Mouse (Mus musculus): Measurements from ENCODE around the gene Aldh1l1. TPM values are rescaled to one million over a fixed set of nuclear protein-coding genes. Genes with fewer than 3 reads are reported as not detected.

Aldh1l1 gene
- polyA plus RNA-seq, 3 experiments from 2014 or later: 0.34 to 0.77 TPM; not detected in 1

DNA sequence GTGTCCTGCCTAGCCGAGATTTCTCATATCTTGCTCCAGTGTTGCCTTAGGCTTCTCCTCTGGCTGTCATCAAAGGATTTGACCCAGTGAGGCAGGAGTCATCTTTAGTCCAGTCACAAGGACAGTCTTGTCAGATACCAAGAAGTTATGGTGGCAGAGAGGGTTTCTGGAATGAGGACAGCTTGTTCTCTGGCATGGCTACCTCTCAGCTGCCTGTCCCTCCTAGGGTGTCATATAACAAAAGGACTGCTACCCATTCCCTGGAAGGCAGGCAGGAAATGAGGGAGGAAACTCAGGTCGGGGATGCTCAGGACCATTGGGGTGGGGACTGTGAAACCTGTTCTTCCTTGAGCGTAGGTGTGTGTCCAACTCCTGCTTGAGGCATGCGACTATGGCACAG is 14.1 kb upstream of the Aldh1l1 start:
- ATAC-seq: no peak

- no peak for ATAC-seq
Measured at GRCm38 (mm10) chr6:90472697-90473096, 13.5 kb upstream of the Aldh1l1 start.

GRCm38 (mm10) chr6:90473630-90474360 is 12.4 kb upstream of the Aldh1l1 start:
- ATAC-seq: no peak

DNA sequence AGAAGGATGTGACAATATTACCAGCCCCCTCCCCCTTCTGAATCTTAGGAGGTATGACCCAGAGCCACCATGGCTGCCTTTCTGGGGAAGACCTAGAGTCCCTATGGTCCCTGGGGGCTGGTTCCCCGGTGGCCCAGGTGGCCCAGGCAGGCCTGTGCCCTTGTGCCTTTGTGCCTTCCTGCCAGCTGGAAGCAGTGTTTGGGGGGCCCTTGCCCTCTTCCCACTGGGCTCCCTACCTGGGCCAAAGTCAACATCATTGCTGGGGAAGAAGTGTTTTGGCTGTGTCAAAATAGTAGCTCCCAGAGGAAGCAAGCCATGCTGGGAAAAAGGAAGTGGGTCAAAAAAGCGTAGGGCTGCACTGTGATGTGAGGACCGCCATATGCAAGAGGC is 11.9 kb upstream of the Aldh1l1 start:
- ATAC-seq: no peak

- no peak for ATAC-seq
Measured at GRCm38 (mm10) chr6:90475176-90475853, 10.9 kb upstream of the Aldh1l1 start.

DNA sequence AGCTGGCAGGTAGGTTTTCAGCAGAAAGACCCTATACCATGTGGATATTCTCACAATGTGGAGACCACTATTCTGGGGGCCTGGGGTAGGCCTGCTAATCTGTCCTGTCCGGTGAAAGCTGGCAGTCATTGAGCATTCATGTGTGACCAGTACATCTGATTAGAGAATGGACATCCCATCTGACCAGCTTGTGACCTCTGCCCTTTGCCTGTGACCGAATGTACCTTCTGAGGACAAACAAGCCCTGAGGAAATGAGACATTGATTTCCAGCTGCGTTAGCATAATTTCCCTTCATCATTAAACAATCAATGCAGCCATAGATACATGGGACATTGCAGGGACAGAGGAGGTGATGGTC is 10.4 kb upstream of the Aldh1l1 start:
- ATAC-seq: no peak

GRCm38 (mm10) chr6:90476941-90477518 is 9.2 kb upstream of the Aldh1l1 start:
- ATAC-seq: no peak

GRCm38 (mm10) chr6:90484249-90484648 is 2.0 kb upstream of the Aldh1l1 start:
- no peak for ATAC-seq

GRCm38 (mm10) chr6:90484876-90485275 is 1.4 kb upstream of the Aldh1l1 start:
- no peak for ATAC-seq

DNA sequence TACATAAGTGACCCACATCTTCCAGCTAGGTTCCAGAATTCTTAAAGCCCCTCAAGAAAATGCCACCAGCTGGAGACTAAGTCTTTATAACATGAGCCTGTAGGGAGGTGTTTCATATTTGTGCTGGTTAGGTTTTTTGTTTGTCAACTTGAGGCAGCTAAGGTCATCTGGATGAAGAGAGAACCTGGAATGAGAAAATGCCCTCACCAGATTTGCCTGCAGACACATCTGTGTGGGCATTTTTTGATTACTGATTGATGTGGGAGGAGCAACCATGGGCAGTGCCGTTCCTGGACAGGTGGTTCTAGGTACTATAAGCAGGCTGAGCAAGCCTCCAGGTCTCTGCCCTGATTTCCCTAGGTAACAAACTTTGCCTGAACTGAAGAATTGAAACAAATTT is 1.3 kb downstream of the Aldh1l1 start:
- ATAC-seq: no peak

GRCm38 (mm10) chr6:90489532-90489931 is 3.3 kb downstream of the Aldh1l1 start:
- no peak for ATAC-seq

DNA sequence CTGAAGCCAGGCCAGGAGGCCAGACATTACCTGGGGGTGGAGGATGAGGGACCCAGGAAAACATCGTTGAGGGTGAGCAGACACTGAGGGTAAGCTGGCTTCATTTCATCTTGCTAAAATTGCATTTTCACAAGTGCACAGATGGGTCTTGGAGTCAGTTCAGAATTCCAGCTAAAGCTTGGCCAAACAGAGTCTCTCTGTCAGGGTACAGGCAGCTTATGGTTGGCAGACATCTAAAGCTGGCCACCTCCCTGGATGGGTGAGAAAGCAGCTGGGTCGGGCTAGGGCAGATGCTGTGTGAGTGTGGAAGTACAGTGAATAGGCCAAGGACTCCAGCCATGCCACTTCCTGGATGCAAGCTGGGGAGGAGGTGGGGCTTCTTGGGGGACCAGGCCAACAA is 4.7 kb downstream of the Aldh1l1 start:
- no peak for ATAC-seq

- ATAC-seq: no peak
Measured at GRCm38 (mm10) chr6:90491956-90492744, 5.9 kb downstream of the Aldh1l1 start.

DNA sequence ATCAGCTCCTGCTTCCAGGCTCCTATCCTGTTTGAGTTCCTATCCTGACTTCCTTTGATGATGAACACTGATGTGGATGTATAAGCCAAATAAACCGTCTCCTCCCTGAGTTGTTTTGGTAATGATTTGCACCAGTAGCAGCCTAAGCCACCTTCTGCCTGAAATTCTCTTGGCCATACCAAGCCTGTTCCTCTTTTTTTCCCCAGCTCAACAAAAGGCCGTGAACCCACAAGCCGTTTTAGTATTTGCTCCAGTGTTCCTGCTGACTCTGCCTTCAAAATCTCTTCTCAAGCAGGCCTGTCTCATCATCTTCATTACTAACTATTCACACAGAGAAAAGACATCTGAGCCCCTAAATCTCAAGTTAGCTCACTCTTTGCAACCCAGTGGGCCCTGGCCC is 7.9 kb downstream of the Aldh1l1 start:
- no peak for ATAC-seq

GRCm38 (mm10) chr6:90494566-90494965 is 8.3 kb downstream of the Aldh1l1 start:
- no peak for ATAC-seq

DNA sequence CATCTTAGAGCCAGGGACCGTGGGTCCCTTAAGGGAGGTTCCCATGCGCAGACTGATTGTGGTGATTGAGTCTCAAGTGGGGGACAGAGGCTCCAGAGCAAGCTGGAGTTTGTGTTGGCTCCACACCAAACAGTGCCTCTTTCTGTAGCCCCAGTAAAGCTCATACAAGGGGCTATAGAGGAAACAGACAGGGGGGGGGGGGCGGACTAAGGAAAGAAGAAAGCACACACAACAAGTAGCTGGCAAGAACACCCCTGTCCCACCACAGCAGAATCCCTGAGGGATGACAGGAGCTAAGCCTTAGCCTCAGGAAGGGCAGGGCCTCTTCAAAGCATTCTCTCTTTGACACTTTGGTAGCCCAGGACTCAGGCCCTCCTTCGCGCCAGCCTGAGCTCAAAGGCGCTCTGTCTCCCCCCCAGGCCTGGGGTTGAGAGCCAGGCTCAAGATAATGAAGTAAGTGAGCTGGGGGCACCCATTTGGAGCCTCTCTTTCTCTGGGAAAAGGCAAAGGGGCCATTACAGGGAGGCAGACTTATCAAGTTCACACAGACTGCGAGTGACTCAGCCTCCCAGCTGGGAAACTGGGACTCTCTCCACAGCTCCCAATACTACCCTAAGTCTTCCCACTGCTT is 9.2 kb downstream of the Aldh1l1 start:
- no peak for ATAC-seq

DNA sequence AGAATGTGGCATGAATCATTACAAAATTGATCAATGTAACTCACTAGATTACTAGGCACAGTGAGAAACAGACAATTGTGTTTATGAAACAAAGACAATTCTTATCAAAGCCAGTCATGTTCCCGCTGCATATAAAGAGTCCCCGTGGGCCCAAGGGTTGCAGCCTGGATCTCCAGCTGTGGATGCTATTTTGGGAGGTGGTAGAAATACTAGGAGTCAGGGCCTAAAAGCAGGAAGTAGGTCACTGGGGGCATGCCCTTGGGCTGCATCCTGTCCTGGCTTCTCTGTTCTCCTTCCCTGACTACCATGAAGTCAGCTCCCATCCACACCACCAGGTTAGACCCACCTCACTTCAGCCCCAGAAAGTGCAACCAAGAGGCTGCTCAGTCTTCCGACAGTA is 10.0 kb downstream of the Aldh1l1 start:
- no peak for ATAC-seq

GRCm38 (mm10) chr6:90499509-90499908 is 13.3 kb downstream of the Aldh1l1 start:
- ATAC-seq: no peak

DNA sequence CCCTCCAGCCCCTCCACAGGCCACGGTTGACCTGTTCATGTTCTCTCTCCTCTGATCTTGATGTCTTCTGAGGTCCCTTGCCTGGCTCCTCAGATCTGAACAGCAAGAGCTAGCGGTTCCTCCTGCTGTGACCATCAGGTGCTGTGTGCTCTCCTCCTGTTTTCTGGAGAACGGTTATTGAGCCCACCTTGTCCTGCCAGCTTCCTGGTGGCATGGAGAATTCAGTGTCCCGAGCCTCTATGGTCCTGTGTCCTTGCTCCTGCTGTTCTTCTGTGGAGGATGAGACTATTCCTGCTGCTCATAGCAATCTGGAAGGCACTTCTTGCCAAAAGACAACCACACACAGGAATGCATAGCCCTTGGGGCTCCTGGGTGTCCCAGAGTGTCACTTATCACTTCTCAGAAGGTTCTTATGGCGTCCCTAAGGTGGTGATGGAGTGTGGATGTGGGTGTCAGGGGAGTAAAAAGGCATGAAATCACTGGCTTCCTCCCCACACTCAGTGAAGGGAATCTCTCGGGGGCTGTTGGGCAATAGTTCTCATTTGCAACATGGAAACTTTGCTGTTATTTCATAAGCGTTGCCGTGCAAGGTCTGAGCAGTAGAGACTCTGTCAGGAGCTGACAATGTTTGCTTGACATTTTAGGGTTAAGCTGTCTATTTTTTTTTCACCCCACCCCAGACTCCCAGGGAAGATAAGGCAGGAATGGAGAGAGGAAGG is 15.2 kb downstream of the Aldh1l1 start:
- no peak for ATAC-seq

GRCm38 (mm10) chr6:90505906-90506305 is 19.7 kb downstream of the Aldh1l1 start:
- no peak for ATAC-seq

GRCm38 (mm10) chr6:90506673-90507311 is 20.6 kb downstream of the Aldh1l1 start:
- ATAC-seq: no peak

DNA sequence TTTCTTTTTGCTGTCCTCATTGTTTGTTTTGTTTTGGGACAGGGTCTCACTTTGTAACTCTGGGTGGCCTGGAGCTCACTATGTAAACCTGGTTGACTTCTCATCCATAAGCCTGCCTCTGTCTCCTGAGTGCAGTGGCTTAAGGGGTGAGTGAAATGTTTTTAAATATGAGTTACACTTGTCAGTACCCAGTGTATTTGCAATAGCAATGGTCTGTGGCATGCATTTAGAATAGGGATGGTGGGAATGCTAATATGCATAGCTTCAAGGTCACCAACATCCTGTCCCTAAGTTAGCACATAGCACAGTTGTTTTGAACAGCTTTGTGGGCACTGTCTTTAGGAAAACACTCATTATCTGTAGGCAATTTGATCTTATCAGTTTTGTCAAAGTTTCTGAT is 21.2 kb downstream of the Aldh1l1 start:
- no peak for ATAC-seq
